Mouse (Mus musculus): ENCODE data around the gene Tekt3. TPM values are rescaled to one million over a fixed set of nuclear protein-coding genes. Genes with fewer than 3 reads are reported as not detected.

The Tekt3 gene
- polyA plus RNA-seq, 1 experiment from 2014 or later = not detected

- H3K4me2 ChIP-seq (ENCODE audit: low read depth, low read length) = no peak overlapping the region
- H3K4me3 ChIP-seq (ENCODE audit: low read depth, low read length) = no peak overlapping the region
- H3K27ac ChIP-seq (replicated peaks; ENCODE audit: low read depth, low read length) = no peak overlapping the region
- DNase-seq (ENCODE audit: low spot score) (no peak), ATAC-seq (replicated peaks; ENCODE audit: insufficient number of reproducible peaks, low FRiP score, low TSS enrichment, low read depth) (no peak)
- no peaks in the 10 kb centered on the region for H3K36me3 ChIP-seq (replicated peaks; ENCODE audit: control insufficient read depth, insufficient read depth, low read depth, low read length)
- 54% methylated on average over 2 of the region's 2 CpGs for WGBS
- H3K9me3 ChIP-seq (replicated peaks; ENCODE audit: control insufficient read depth, low read length) = no peaks in the 10 kb centered on the region
- H3K27me3 ChIP-seq (ENCODE audit: control insufficient read depth, insufficient read depth, low read length) = no peaks in the 10 kb centered on the region
- H3K4me1 ChIP-seq (ENCODE audit: control insufficient read depth, insufficient read depth, low read length) = no peaks in the 10 kb centered on the region
- no peak overlapping the region for H3K9ac ChIP-seq (replicated peaks; ENCODE audit: low read length)
Measured at GRCm38 (mm10) chr11:63122249-63122648, 60.8 kb downstream of the Tekt3 start.

- H3K27ac ChIP-seq (replicated peaks; ENCODE audit: low read depth, low read length) = no peak overlapping the region
Measured at GRCm38 (mm10) chr11:63122776-63123350, 61.4 kb downstream of the Tekt3 start.

GRCm38 (mm10) chr11:63124316-63124715 is 62.9 kb downstream of the Tekt3 start:
- Histone ChIP-seq H3K9ac (replicated peaks; ENCODE audit: low read length) (no peak overlapping the region), H3K4me3 (ENCODE audit: low read depth, low read length) (no peak overlapping the region), H3K27ac (replicated peaks; ENCODE audit: low read depth, low read length) (no peak overlapping the region), H3K9me3 (replicated peaks; ENCODE audit: control insufficient read depth, low read length) (no peaks in the 10 kb centered on the region), H3K4me1 (ENCODE audit: control insufficient read depth, insufficient read depth, low read length) (no peaks in the 10 kb centered on the region), H3K36me3 (replicated peaks; ENCODE audit: control insufficient read depth, insufficient read depth, low read depth, low read length) (no peaks in the 10 kb centered on the region), H3K4me2 (ENCODE audit: low read depth, low read length) (no peak overlapping the region), H3K27me3 (ENCODE audit: control insufficient read depth, insufficient read depth, low read length) (no peaks in the 10 kb centered on the region)
- DNase-seq (ENCODE audit: low spot score) (peak; percentile 46), ATAC-seq (replicated peaks; ENCODE audit: insufficient number of reproducible peaks, low FRiP score, low TSS enrichment, low read depth) (no peak)
- 6% methylated on average over 4 of the region's 4 CpGs for whole genome bisulfite sequencing

More at GRCm38 (mm10) chr11:63122776-63123350, 61.4 kb downstream of the Tekt3 start:
- no peak overlapping the region for H3K9ac ChIP-seq (replicated peaks; ENCODE audit: low read length)
- ATAC-seq (replicated peaks; ENCODE audit: insufficient number of reproducible peaks, low FRiP score, low TSS enrichment, low read depth) (no peak), DNase-seq (ENCODE audit: low spot score) (no peak)
- H3K4me1 ChIP-seq (ENCODE audit: control insufficient read depth, insufficient read depth, low read length) = no peaks in the 10 kb centered on the region
- H3K4me3 ChIP-seq (ENCODE audit: low read depth, low read length) = no peak overlapping the region
- H3K9me3 ChIP-seq (replicated peaks; ENCODE audit: control insufficient read depth, low read length) = no peaks in the 10 kb centered on the region
- WGBS = 72% methylated on average over 4 of the region's 4 CpGs
- H3K4me2 ChIP-seq (ENCODE audit: low read depth, low read length) = no peak overlapping the region
- no peaks in the 10 kb centered on the region for H3K27me3 ChIP-seq (ENCODE audit: control insufficient read depth, insufficient read depth, low read length)
- H3K36me3 ChIP-seq (replicated peaks; ENCODE audit: control insufficient read depth, insufficient read depth, low read depth, low read length) = no peaks in the 10 kb centered on the region

GRCm38 (mm10) chr11:63125832-63126456 is 64.5 kb downstream of the Tekt3 start:
- no peak overlapping the region for H3K9ac ChIP-seq (replicated peaks; ENCODE audit: low read length)
- peaks cover 5% of the 10 kb centered on the region; the same call in 1 of the 2 replicates for H3K27me3 ChIP-seq (ENCODE audit: control insufficient read depth, insufficient read depth, low read length)
- no peak overlapping the region for H3K4me2 ChIP-seq (ENCODE audit: low read depth, low read length)
- H3K4me1 ChIP-seq (ENCODE audit: control insufficient read depth, insufficient read depth, low read length) = no peaks in the 10 kb centered on the region; the same call in 1 of the 2 replicates
- no peak for DNase-seq (ENCODE audit: low spot score)
- no peak for ATAC-seq (replicated peaks; ENCODE audit: insufficient number of reproducible peaks, low FRiP score, low TSS enrichment, low read depth)
- H3K4me3 ChIP-seq (ENCODE audit: low read depth, low read length) = no peak overlapping the region
- H3K27ac ChIP-seq (replicated peaks; ENCODE audit: low read depth, low read length) = no peak overlapping the region
- no peaks in the 10 kb centered on the region for H3K9me3 ChIP-seq (replicated peaks; ENCODE audit: control insufficient read depth, low read length)
- 67% methylated on average over 5 of the region's 5 CpGs for WGBS
- H3K36me3 ChIP-seq (replicated peaks; ENCODE audit: control insufficient read depth, insufficient read depth, low read depth, low read length) = no peaks in the 10 kb centered on the region

GRCm38 (mm10) chr11:63126976-63127375 is 65.5 kb downstream of the Tekt3 start:
- Histone ChIP-seq H3K36me3 (replicated peaks; ENCODE audit: control insufficient read depth, insufficient read depth, low read depth, low read length) (no peaks in the 10 kb centered on the region), H3K27ac (replicated peaks; ENCODE audit: low read depth, low read length) (no peak overlapping the region), H3K4me2 (ENCODE audit: low read depth, low read length) (no peak overlapping the region), H3K9me3 (replicated peaks; ENCODE audit: control insufficient read depth, low read length) (no peaks in the 10 kb centered on the region), H3K4me3 (ENCODE audit: low read depth, low read length) (no peak overlapping the region), H3K9ac (replicated peaks; ENCODE audit: low read length) (no peak overlapping the region), H3K27me3 (ENCODE audit: control insufficient read depth, insufficient read depth, low read length) (peaks cover 9% of the 10 kb centered on the region; the same call in 1 of the 2 replicates), H3K4me1 (ENCODE audit: control insufficient read depth, insufficient read depth, low read length) (no peaks in the 10 kb centered on the region; the same call in 1 of the 2 replicates)
- WGBS = 80% methylated on average over 8 of the region's 8 CpGs
- ATAC-seq (replicated peaks; ENCODE audit: insufficient number of reproducible peaks, low FRiP score, low TSS enrichment, low read depth) (no peak), DNase-seq (ENCODE audit: low spot score) (no peak)

GRCm38 (mm10) chr11:63127513-63127912 is 66.1 kb downstream of the Tekt3 start:
- no peak overlapping the region for H3K4me3 ChIP-seq (ENCODE audit: low read depth, low read length)
- WGBS = 87% methylated on average over 4 of the region's 4 CpGs
- peaks cover 9% of the 10 kb centered on the region; the same call in 1 of the 2 replicates for H3K27me3 ChIP-seq (ENCODE audit: control insufficient read depth, insufficient read depth, low read length)
- no peak overlapping the region for H3K4me2 ChIP-seq (ENCODE audit: low read depth, low read length)
- H3K36me3 ChIP-seq (replicated peaks; ENCODE audit: control insufficient read depth, insufficient read depth, low read depth, low read length) = no peaks in the 10 kb centered on the region
- no peak for DNase-seq (ENCODE audit: low spot score)
- no peak overlapping the region for H3K27ac ChIP-seq (replicated peaks; ENCODE audit: low read depth, low read length)
- no peak for ATAC-seq (replicated peaks; ENCODE audit: insufficient number of reproducible peaks, low FRiP score, low TSS enrichment, low read depth)
- H3K9me3 ChIP-seq (replicated peaks; ENCODE audit: control insufficient read depth, low read length) = no peaks in the 10 kb centered on the region
- H3K4me1 ChIP-seq (ENCODE audit: control insufficient read depth, insufficient read depth, low read length) = no peaks in the 10 kb centered on the region; the same call in 1 of the 2 replicates
- H3K9ac ChIP-seq (replicated peaks; ENCODE audit: low read length) = no peak overlapping the region

- DNase-seq (ENCODE audit: low spot score) (no peak), ATAC-seq (replicated peaks; ENCODE audit: insufficient number of reproducible peaks, low FRiP score, low TSS enrichment, low read depth) (no peak)
- H3K4me2 ChIP-seq (ENCODE audit: low read depth, low read length) = no peak within 1 kb of the TSS
- no peaks in the 10 kb centered on the region for H3K9me3 ChIP-seq (replicated peaks; ENCODE audit: control insufficient read depth, low read length)
- no peaks in the 10 kb centered on the region for H3K36me3 ChIP-seq (replicated peaks; ENCODE audit: control insufficient read depth, insufficient read depth, low read depth, low read length)
- WGBS = 63% methylated on average over 2 of the region's 2 CpGs
- no peak within 1 kb of the TSS for H3K27ac ChIP-seq (replicated peaks; ENCODE audit: low read depth, low read length)
- H3K9ac ChIP-seq (replicated peaks; ENCODE audit: low read length) = no peak within 1 kb of the TSS
- H3K27me3 ChIP-seq (ENCODE audit: control insufficient read depth, insufficient read depth, low read length) = peaks cover 9% of the 10 kb centered on the region; the same call in 1 of the 2 replicates
- no peaks in the 10 kb centered on the region; the same call in 1 of the 2 replicates for H3K4me1 ChIP-seq (ENCODE audit: control insufficient read depth, insufficient read depth, low read length)
- no peak within 1 kb of the TSS for H3K4me3 ChIP-seq (ENCODE audit: low read depth, low read length)
Measured at GRCm38 (mm10) chr11:63128784-63129183, 67.3 kb downstream of the Tekt3 start, which contains the start of gene Pmp22. Pmp22 (plus strand) TSS chr11:63128982.

GRCm38 (mm10) chr11:63129375-63129774 is 67.9 kb downstream of the Tekt3 start:
- Histone ChIP-seq H3K4me3 (ENCODE audit: low read depth, low read length) (no peak overlapping the region), H3K4me1 (ENCODE audit: control insufficient read depth, insufficient read depth, low read length) (no peaks in the 10 kb centered on the region; the same call in 1 of the 2 replicates), H3K4me2 (ENCODE audit: low read depth, low read length) (no peak overlapping the region), H3K36me3 (replicated peaks; ENCODE audit: control insufficient read depth, insufficient read depth, low read depth, low read length) (no peaks in the 10 kb centered on the region), H3K27ac (replicated peaks; ENCODE audit: low read depth, low read length) (no peak overlapping the region), H3K9ac (replicated peaks; ENCODE audit: low read length) (no peak overlapping the region), H3K27me3 (ENCODE audit: control insufficient read depth, insufficient read depth, low read length) (peaks cover 9% of the 10 kb centered on the region; the same call in 1 of the 2 replicates), H3K9me3 (replicated peaks; ENCODE audit: control insufficient read depth, low read length) (no peaks in the 10 kb centered on the region)
- 53% methylated on average over 9 of the region's 9 CpGs for WGBS
- no peak for DNase-seq (ENCODE audit: low spot score)
- ATAC-seq (replicated peaks; ENCODE audit: insufficient number of reproducible peaks, low FRiP score, low TSS enrichment, low read depth) = no peak

Data from embryonic facial prominence, embryonic 11.5 days (tissue).